Mouse (Mus musculus) CH12.LX (cell line): ENCODE results near the gene Adam15. TPM values are rescaled to one million over a fixed set of nuclear protein-coding genes. Genes with fewer than 3 reads are reported as not detected.

Experiments
- DNase-seq: peaks from one replicate; pipeline ENCODE4 v3.0.0-alpha.2; 2013; ENCODE audit errors: extremely low read depth
- H3K27ac ChIP-seq: 2 replicates; pipeline ENCODE4 v1.5.1; 2012; ENCODE audit warnings: low read depth, mild to moderate bottlenecking, control low read depth, moderate library complexity; ENCODE audit not compliant: insufficient read depth
- H3K27me3 ChIP-seq: replicated peaks from 2 replicates; pipeline ENCODE3; 2012; ENCODE audit warnings: inconsistent platforms
- H3K36me3 ChIP-seq, 2 experiments: replicated peaks in 1 of 2; 2 replicates each; pipeline versions ENCODE3 to v1.6.1; 2012; ENCODE audit warnings: inconsistent platforms in 1 of 2, low read length in 1 of 2, mild to moderate bottlenecking in 1 of 2, mixed read lengths in 1 of 2, moderate library complexity in 1 of 2; ENCODE audit not compliant: control insufficient read depth in 1 of 2, insufficient read depth in 1 of 2
- H3K4me1 ChIP-seq, 2 experiments: 2 replicates each; pipeline ENCODE4 v1.6.1; 2012; ENCODE audit warnings: inconsistent platforms in 1 of 2, moderate library complexity in 1 of 2; ENCODE audit not compliant: insufficient read depth in 2 of 2, control insufficient read depth in 1 of 2
- H3K4me2 ChIP-seq: 2 replicates; pipeline ENCODE4 v1.6.1; 2012; ENCODE audit warnings: low read depth, mild to moderate bottlenecking, control low read depth; ENCODE audit not compliant: poor library complexity, insufficient read depth, severe bottlenecking
- H3K4me3 ChIP-seq, 3 experiments: fragments of 150-350 bp in 1 of 3; sonication (generic) in 1 of 3; replicated peaks in 1 of 3; 2 replicates each; pipeline versions ENCODE3 to v1.5.1; 2011 to 2012; ENCODE audit warnings: low read depth in 2 of 3, low read length in 2 of 3, mild to moderate bottlenecking in 2 of 3, moderate library complexity in 2 of 3, control low read depth in 1 of 3, improper control_type of control experiment in 1 of 3, inconsistent platforms in 1 of 3, mixed read lengths in 1 of 3; ENCODE audit not compliant: poor library complexity in 1 of 3
- H3K79me2 ChIP-seq: replicated peaks from 2 replicates; pipeline ENCODE4 v1.6.1; 2012; ENCODE audit warnings: mild to moderate bottlenecking, moderate library complexity; ENCODE audit not compliant: control insufficient read depth, poor library complexity, insufficient read depth, severe bottlenecking; ENCODE audit errors: extremely low read depth
- H3K9ac ChIP-seq: 2 replicates; pipeline ENCODE4 v1.6.1; 2012; ENCODE audit warnings: low read depth, mild to moderate bottlenecking, control low read depth, moderate library complexity; ENCODE audit not compliant: insufficient read depth
- H3K9me3 ChIP-seq: replicated peaks from 2 replicates; pipeline ENCODE3; 2012; ENCODE audit warnings: low read length, inconsistent platforms, mixed read lengths
- BHLHE40 ChIP-seq: IDR thresholded peaks from 2 replicates; pipeline ENCODE4 v1.6.1; 2011; ENCODE audit warnings: mild to moderate bottlenecking, low read depth, low read length, improper control_type of control experiment
- CHD2 ChIP-seq: IDR thresholded peaks from 2 replicates; pipeline ENCODE4 v1.6.1; 2011; ENCODE audit warnings: low read length, improper control_type of control experiment
- CTCF ChIP-seq, 2 experiments: IDR thresholded peaks in 1 of 2; conservative IDR thresholded peaks in 1 of 2; 2 replicates each; pipeline ENCODE4 v1.5.1; 2011 to 2012; ENCODE audit warnings: low read depth in 2 of 2, low read length in 2 of 2, improper control_type of control experiment in 1 of 2, inconsistent platforms in 1 of 2, mild to moderate bottlenecking in 1 of 2, moderate library complexity in 1 of 2
- ELF1 ChIP-seq: IDR thresholded peaks from 2 replicates; pipeline ENCODE4 v1.6.1; 2014; ENCODE audit warnings: low read depth, mild to moderate bottlenecking, inconsistent platforms, low read length, improper control_type of control experiment
- HCFC1 ChIP-seq: IDR thresholded peaks from 2 replicates; pipeline ENCODE4 v1.6.1; 2012; ENCODE audit warnings: low read depth, mild to moderate bottlenecking, inconsistent platforms, low read length, improper control_type of control experiment
- JUN ChIP-seq: IDR thresholded peaks from 2 replicates; pipeline ENCODE4 v1.6.1; 2011; ENCODE audit warnings: low read depth, mild to moderate bottlenecking, low read length, improper control_type of control experiment, moderate library complexity; ENCODE audit not compliant: insufficient read depth
- JUND ChIP-seq: conservative IDR thresholded peaks from 2 replicates; pipeline ENCODE4 v1.6.1; 2011; ENCODE audit warnings: low read depth, low read length, improper control_type of control experiment
- KAT2A ChIP-seq: IDR thresholded peaks from 2 replicates; pipeline ENCODE4 v1.6.1; 2012; ENCODE audit warnings: low read length, improper control_type of control experiment, inconsistent platforms; ENCODE audit not compliant: insufficient replicate concordance
- MAFK ChIP-seq: IDR thresholded peaks from 2 replicates; pipeline ENCODE4 v1.6.1; 2011; ENCODE audit warnings: low read length, improper control_type of control experiment; ENCODE audit not compliant: insufficient replicate concordance
- MAX ChIP-seq: IDR thresholded peaks from 2 replicates; pipeline ENCODE4 v1.6.1; 2011; ENCODE audit warnings: low read length, improper control_type of control experiment
- MAZ ChIP-seq: IDR thresholded peaks from 2 replicates; pipeline ENCODE4 v1.6.1; 2012; ENCODE audit warnings: low read depth, mild to moderate bottlenecking, inconsistent platforms, low read length, improper control_type of control experiment, moderate library complexity
- MEF2A ChIP-seq: IDR thresholded peaks from 2 replicates; pipeline ENCODE4 v1.6.1; 2014; ENCODE audit warnings: low read depth, mild to moderate bottlenecking, inconsistent platforms, low read length, improper control_type of control experiment, borderline replicate concordance
- MXI1 ChIP-seq: IDR thresholded peaks from 2 replicates; pipeline ENCODE4 v1.6.1; 2011; ENCODE audit warnings: mild to moderate bottlenecking, low read depth, low read length, improper control_type of control experiment
- MYC ChIP-seq: IDR thresholded peaks from 2 replicates; pipeline ENCODE4 v1.6.1; 2011; ENCODE audit warnings: low read depth, mild to moderate bottlenecking, improper control_type of control experiment, low read length
- NELFE ChIP-seq: IDR thresholded peaks from 2 replicates; pipeline ENCODE4 v1.6.1; 2011; ENCODE audit warnings: low read depth, low read length, improper control_type of control experiment
- NRF1 ChIP-seq: IDR thresholded peaks from 2 replicates; pipeline ENCODE4 v1.6.1; 2014; ENCODE audit warnings: low read depth, mild to moderate bottlenecking, inconsistent platforms, low read length, improper control_type of control experiment, moderate library complexity
- PAX5 ChIP-seq: IDR thresholded peaks from 2 replicates; pipeline ENCODE4 v1.6.1; 2012; ENCODE audit warnings: low read length, inconsistent platforms, mixed read lengths
- RAD21 ChIP-seq: IDR thresholded peaks from 2 replicates; pipeline ENCODE4 v1.6.1; 2011; ENCODE audit warnings: low read depth, mild to moderate bottlenecking, low read length, improper control_type of control experiment, moderate library complexity
- RCOR1 ChIP-seq: conservative IDR thresholded peaks from 2 replicates; pipeline ENCODE4 v1.6.1; 2012; ENCODE audit warnings: low read depth, mild to moderate bottlenecking, inconsistent platforms, low read length, improper control_type of control experiment
- SMC3 ChIP-seq: IDR thresholded peaks from 2 replicates; pipeline ENCODE4 v1.6.1; 2011; ENCODE audit warnings: low read depth, low read length, improper control_type of control experiment
- TCF12 ChIP-seq: IDR thresholded peaks from 2 replicates; pipeline ENCODE4 v1.6.1; 2014; ENCODE audit warnings: low read depth, mild to moderate bottlenecking, inconsistent platforms, low read length, improper control_type of control experiment
- UBTF ChIP-seq: IDR thresholded peaks from 2 replicates; pipeline ENCODE4 v1.6.1; 2012; ENCODE audit warnings: low read depth, mild to moderate bottlenecking, inconsistent platforms, low read length, improper control_type of control experiment, moderate library complexity
- USF2 ChIP-seq: conservative IDR thresholded peaks from 2 replicates; pipeline ENCODE4 v1.6.1; 2011; ENCODE audit warnings: low read depth, low read length, improper control_type of control experiment
- ZC3H11A ChIP-seq: IDR thresholded peaks from 2 replicates; pipeline ENCODE4 v1.6.1; 2012; ENCODE audit warnings: low read depth, mild to moderate bottlenecking, inconsistent platforms, low read length, improper control_type of control experiment
- ZKSCAN1 ChIP-seq: IDR thresholded peaks from 2 replicates; pipeline ENCODE4 v1.6.1; 2012; ENCODE audit warnings: low read depth, inconsistent platforms, low read length, improper control_type of control experiment, borderline replicate concordance
- ZMIZ1 ChIP-seq: IDR thresholded peaks from 2 replicates; pipeline ENCODE4 v1.6.1; 2012; ENCODE audit warnings: low read depth, mild to moderate bottlenecking, inconsistent platforms, low read length, improper control_type of control experiment
- dilution Hi-C: fragments of 300-500 bp; cut with MboI; formaldehyde crosslinking; loops from 2 replicates; pipeline ENCODE4 v1.14.3; 2020; ENCODE audit warnings: low sequenced_read_pairs; ENCODE audit not compliant: extremely low pct_unique_long_range_greater_than_20kb, extremely low pct_ligation_motif_present
- in situ Hi-C: fragments of 300-500 bp; cut with MboI; formaldehyde crosslinking; loops from 3 replicates; pipeline ENCODE4 v1.14.3; 2019; ENCODE audit warnings: low sequenced_read_pairs, low pct_ligation_motif_present, low pct_unique_long_range_greater_than_20kb, mixed read lengths
- polyA plus RNA-seq: library from polyadenylated mRNA; unstranded; fragments of >175 nt; gene quantifications from 2 replicates; pipeline ENCODE4 v1.2.1, GENCODE M21; 2012; ENCODE audit warnings: low read depth; ENCODE audit not compliant: insufficient read length
- total RNA-seq, 2 experiments: library from RNA; depleted of rRNA; stranded (reverse); fragments of 300-350 nt in 1 of 2; fragments of >200 nt in 1 of 2; gene quantifications; 2 replicates each; pipeline ENCODE4 v1.2.3; 2012 to 2014

The Adam15 gene
- total and polyA plus RNA-seq, 3 experiments, result 5.8 to 39.1 (median 26.5) TPM

GRCm38 (mm10) chr3:89351271-89351670, 1.5 kb upstream of the Adam15 start:
- no peak overlapping the region for H3K27ac ChIP-seq
- H3K9me3 ChIP-seq, result no peaks in the 10 kb centered on the region
- H3K9ac ChIP-seq, result no peak overlapping the region
- no peak for DNase-seq
- H3K4me2 ChIP-seq, result no peak overlapping the region
- H3K4me1 ChIP-seq, result peaks cover 12 to 53% of the 10 kb centered on the region in 2 experiments
- TF ChIP-seq CHD2 (no peak), CTCF (conservative IDR thresholded peaks at IDR 0.05 in 1 of 2, IDR thresholded peaks at IDR 0.05 in 1 of 2; ENCODE audit: low read depth in 2 of 2, low read length in 2 of 2) (no peak), MYC (no peak), BHLHE40 (no peak), JUN (no peak), TCF12 (no peak), MAFK (no peak), ZKSCAN1 (no peak), HCFC1 (no peak), RAD21 (no peak), RCOR1 (no peak), NELFE (no peak), ZC3H11A (no peak), MXI1 (no peak), MEF2A (no peak), MAX (no peak), PAX5 (no peak), MAZ (no peak)
- in situ Hi-C loops (no loop called here), dilution Hi-C loops (no loop called here)
- H3K36me3 ChIP-seq, result peaks cover 0 to 14% of the 10 kb centered on the region in 2 experiments
- H3K4me3 ChIP-seq, result no peak overlapping the region
- H3K27me3 ChIP-seq, result peaks cover 2% of the 10 kb centered on the region
- no peaks in the 10 kb centered on the region for H3K79me2 ChIP-seq

GRCm38 (mm10) chr3:89348911-89349868, 606 bp downstream of the Adam15 start:
- in situ Hi-C loops (loop anchor here (5.0 to 25.0 kb wide), 3 partner anchors 138 to 413 kb away; partner anchors contain the start of genes Chrnb2 and Ube2q1), dilution Hi-C loops (no loop called here)
- Histone ChIP-seq H3K4me3 (peak overlapping the region; percentile 63 to 74 (median 67)), H3K4me2 (peak overlapping the region; percentile 75), H3K4me1 (peaks cover 3 to 36% of the 10 kb centered on the region in 2 experiments; a peak in 3 of 4 replicates), H3K27ac (no peak overlapping the region), H3K9me3 (no peaks in the 10 kb centered on the region), H3K36me3 (peaks cover 5 to 33% of the 10 kb centered on the region in 2 experiments), H3K9ac (peak overlapping the region; percentile 42; the same call in 1 of the 2 replicates), H3K27me3 (no peaks in the 10 kb centered on the region), H3K79me2 (no peaks in the 10 kb centered on the region)
- no peak for DNase-seq
- TF ChIP-seq MEF2A (no peak), MAX (no peak), RCOR1 (no peak), ELF1 (no peak), KAT2A (no peak), NRF1 (peak; percentile 56), SMC3 (no peak), JUND (no peak), USF2 (no peak), MXI1 (0 out of 2 replicates have a peak, but pooled peaks have one; percentile 14), UBTF (no peak), MYC (no peak), HCFC1 (no peak), ZMIZ1 (no peak), MAFK (no peak)
